Mouse (Mus musculus): Measurements from ENCODE around the gene Pafah1b3. TPM values are rescaled to one million over a fixed set of nuclear protein-coding genes. Genes with fewer than 3 reads are reported as not detected.

Pafah1b3 gene
- polyA plus RNA-seq, 1 experiment from 2014 or later = 157 TPM

- in situ Hi-C loops (cut with MboI; ENCODE audit: low pct_unique_long_range_greater_than_20kb) = no loop called here
- no peak for TF ChIP-seq CTCF (IDR thresholded peaks at IDR 0.05)
- ATAC-seq = no peak
Observed at GRCm38 (mm10) chr7:25282731-25283211, 15.0 kb downstream of the Pafah1b3 start.

GRCm38 (mm10) chr7:25281734-25282601 lies 15.8 kb downstream of the Pafah1b3 start:
- ChIA-PET CTCF (no interaction called here), POLR2A (no interaction called here)
- ATAC-seq (peak; percentile 59), DNase-seq (ENCODE audit: low read depth, low spot score) (no peak)
- in situ Hi-C loops (cut with MboI; ENCODE audit: low pct_unique_long_range_greater_than_20kb) = no loop called here
- H3K27me3 ChIP-seq = no peaks in the 10 kb centered on the region
- no peak for TF ChIP-seq CTCF (IDR thresholded peaks at IDR 0.05)

More at GRCm38 (mm10) chr7:25282731-25283211, 15.0 kb downstream of the Pafah1b3 start:
- POLR2A ChIA-PET = interaction anchor here (0.9 to 2.6 kb wide), 2 partner anchors 10 to 15 kb away, joined by 3 to 10 read pairs; partner anchors contain the start of gene Pafah1b3
- no peaks in the 10 kb centered on the region for H3K27me3 ChIP-seq
- no peak for DNase-seq (ENCODE audit: low read depth, low spot score)
- CTCF ChIA-PET = no interaction called here

- DNase-seq (ENCODE audit: low read depth, low spot score) (no peak), ATAC-seq (no peak)
- TF ChIP-seq CTCF (IDR thresholded peaks at IDR 0.05) = no peak
- in situ Hi-C loops (cut with MboI; ENCODE audit: low pct_unique_long_range_greater_than_20kb) = no loop called here
- POLR2A ChIA-PET = interaction anchor here (0.5 to 0.9 kb wide), 3 partner anchors 16 to 260 kb away, joined by 3 to 4 read pairs (median 3); no protein-coding TSS in a partner anchor
- H3K27me3 ChIP-seq = no peaks in the 10 kb centered on the region
- CTCF ChIA-PET = interaction anchor here (1.0 to 2.3 kb wide), 5 partner anchors 17 to 121 kb away, joined by 3 to 12 read pairs (median 3); partner anchors contain the start of genes Megf8 and Pafah1b3
Observed at GRCm38 (mm10) chr7:25281166-25281733, 16.5 kb downstream of the Pafah1b3 start.

GRCm38 (mm10) chr7:25279861-25280791 lies 17.7 kb downstream of the Pafah1b3 start:
- no peak for TF ChIP-seq CTCF (IDR thresholded peaks at IDR 0.05)
- no peak for DNase-seq (ENCODE audit: low read depth, low spot score)
- ATAC-seq = no peak
- H3K27me3 ChIP-seq = no peaks in the 10 kb centered on the region
- in situ Hi-C loops (cut with MboI; ENCODE audit: low pct_unique_long_range_greater_than_20kb) = loop anchor here (5.0 kb wide), 1 partner anchor 38 kb away; no protein-coding TSS in a partner anchor
- ChIA-PET POLR2A (interaction anchor here (0.5 to 1.8 kb wide), 12 partner anchors 11 to 261 kb away, joined by 3 to 6 read pairs (median 4); partner anchors contain the start of genes Megf8 and Pafah1b3), CTCF (interaction anchor here (1.0 to 2.3 kb wide), 11 partner anchors 18 to 122 kb away, joined by 3 to 12 read pairs (median 3); partner anchors contain the start of genes Megf8 and Pafah1b3)

- H3K27me3 ChIP-seq = no peaks in the 10 kb centered on the region
- DNase-seq (ENCODE audit: low read depth, low spot score) (no peak), ATAC-seq (peak; percentile 10)
- in situ Hi-C loops (cut with MboI; ENCODE audit: low pct_unique_long_range_greater_than_20kb) = loop anchor here (5.0 kb wide), 1 partner anchor 37 kb away; no protein-coding TSS in a partner anchor
- POLR2A ChIA-PET = interaction anchor here (0.6 to 1.8 kb wide), 10 partner anchors 10 to 120 kb away, joined by 3 to 6 read pairs (median 4); partner anchors contain the start of genes Megf8 and Pafah1b3
- CTCF ChIA-PET = interaction anchor here (1.0 to 2.3 kb wide), 6 partner anchors 19 to 123 kb away, joined by 3 to 12 read pairs (median 4); partner anchors contain the start of genes Megf8 and Pafah1b3
- TF ChIP-seq CTCF (IDR thresholded peaks at IDR 0.05) = no peak
Observed at GRCm38 (mm10) chr7:25279076-25279860, 18.5 kb downstream of the Pafah1b3 start.

- in situ Hi-C loops (cut with MboI; ENCODE audit: low pct_unique_long_range_greater_than_20kb) = loop anchor here (5.0 kb wide), 1 partner anchor 36 kb away; no protein-coding TSS in a partner anchor
- TF ChIP-seq CTCF (IDR thresholded peaks at IDR 0.05) = no peak
- DNase-seq (ENCODE audit: low read depth, low spot score) (no peak), ATAC-seq (peak; percentile 44)
- H3K27me3 ChIP-seq = no peaks in the 10 kb centered on the region
- ChIA-PET POLR2A (interaction anchor here (0.6 to 1.1 kb wide), 3 partner anchors 20 to 42 kb away, joined by 3 to 6 read pairs (median 4); no protein-coding TSS in a partner anchor), CTCF (interaction anchor here (0.6 to 2.3 kb wide), 18 partner anchors 9 to 124 kb away, joined by 3 to 12 read pairs (median 4); partner anchors contain the start of genes Cic, Dedd2 and Megf8)
Observed at GRCm38 (mm10) chr7:25278341-25279075, 19.3 kb downstream of the Pafah1b3 start.

- POLR2A ChIA-PET = interaction anchor here (0.6 to 1.1 kb wide), 2 partner anchors 37 to 41 kb away, joined by 3 to 6 read pairs; no protein-coding TSS in a partner anchor
- in situ Hi-C loops (cut with MboI; ENCODE audit: low pct_unique_long_range_greater_than_20kb) = loop anchor here (5.0 kb wide), 1 partner anchor 36 kb away; no protein-coding TSS in a partner anchor
Observed at GRCm38 (mm10) chr7:25277998-25278340, 19.8 kb downstream of the Pafah1b3 start.

GRCm38 (mm10) chr7:25277405-25277804 lies 20.4 kb downstream of the Pafah1b3 start:
- in situ Hi-C loops (cut with MboI; ENCODE audit: low pct_unique_long_range_greater_than_20kb) = loop anchor here (5.0 kb wide), 1 partner anchor 35 kb away; no protein-coding TSS in a partner anchor
- no peak for TF ChIP-seq CTCF (IDR thresholded peaks at IDR 0.05)
- no peak for DNase-seq (ENCODE audit: low read depth, low spot score)

More at GRCm38 (mm10) chr7:25277998-25278340, 19.8 kb downstream of the Pafah1b3 start:
- DNase-seq (ENCODE audit: low read depth, low spot score) (no peak), ATAC-seq (no peak)
- CTCF ChIA-PET = interaction anchor here (0.6 to 1.9 kb wide), 17 partner anchors 9 to 125 kb away, joined by 3 to 9 read pairs (median 4); partner anchors contain the start of genes Cic, Dedd2 and Megf8
- no peaks in the 10 kb centered on the region for H3K27me3 ChIP-seq
- TF ChIP-seq CTCF (IDR thresholded peaks at IDR 0.05) = no peak

More at GRCm38 (mm10) chr7:25277405-25277804, 20.4 kb downstream of the Pafah1b3 start:
- H3K27me3 ChIP-seq = no peaks in the 10 kb centered on the region
- ATAC-seq = no peak
- CTCF ChIA-PET = interaction anchor here (0.7 to 1.9 kb wide), 15 partner anchors 8 to 125 kb away, joined by 3 to 9 read pairs (median 4); partner anchors contain the start of genes Cic, Dedd2 and Megf8
- POLR2A ChIA-PET = interaction anchor here (0.7 kb wide), 1 partner anchor 202 kb away, joined by 3 read pairs; no protein-coding TSS in a partner anchor

Measured in Patski (cell line).